Mouse (Mus musculus): ENCODE measurements at regions not wholly inside any gene's neighbourhood (a gene's known extent, or its start where the extent isn't known, plus 50 kb on each side); places are given as distances from the start of the nearest gene placed in this dataset.

DNA sequence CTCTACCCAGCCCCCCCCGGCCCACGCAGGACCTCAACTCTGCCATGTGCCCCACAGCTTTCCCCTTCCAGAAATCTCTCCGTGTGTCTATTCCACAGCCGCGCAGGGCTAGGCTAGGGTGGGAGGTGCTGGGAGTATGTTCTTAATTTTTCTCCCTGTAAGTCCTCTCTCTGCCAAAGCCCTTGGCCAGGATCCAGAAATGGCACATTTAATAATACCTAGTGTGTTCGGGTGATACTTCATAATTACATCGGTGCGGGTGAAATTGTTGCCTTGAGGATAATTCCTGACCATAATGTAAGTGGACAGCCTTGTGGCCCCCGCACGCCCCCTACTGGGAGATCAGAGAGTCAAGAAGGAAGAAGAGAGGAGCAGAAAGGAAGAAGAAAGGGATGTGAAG lies 1093.5 kb downstream of the Mrps31 start:
- Histone ChIP-seq H3K4me3 (no peak overlapping the region), H3K4me1 (replicated peaks) (no peaks in the 10 kb centered on the region), H3K36me3 (no peaks in the 10 kb centered on the region), H3K27ac (no peak overlapping the region), H3K27me3 (ENCODE audit: insufficient read depth, poor library complexity, severe bottlenecking) (no peaks in the 10 kb centered on the region), H3K9me3 (no peaks in the 10 kb centered on the region)
- DNase-seq (ENCODE audit: low spot score): peak; percentile 66
- WGBS: 62% methylated on average over 10 of the region's 10 CpGs

- Histone ChIP-seq H3K27ac (no peak overlapping the region), H3K4me1 (replicated peaks) (no peaks in the 10 kb centered on the region), H3K36me3 (no peaks in the 10 kb centered on the region), H3K9me3 (no peaks in the 10 kb centered on the region), H3K4me3 (no peak overlapping the region), H3K27me3 (ENCODE audit: insufficient read depth, poor library complexity, severe bottlenecking) (no peaks in the 10 kb centered on the region)
- DNase-seq (ENCODE audit: low spot score): no peak
- 90% methylated on average over 9 of the region's 9 CpGs for WGBS
Observed at GRCm38 (mm10) chr8:23505216-23505615, 1094.1 kb downstream of the Mrps31 start.

DNA sequence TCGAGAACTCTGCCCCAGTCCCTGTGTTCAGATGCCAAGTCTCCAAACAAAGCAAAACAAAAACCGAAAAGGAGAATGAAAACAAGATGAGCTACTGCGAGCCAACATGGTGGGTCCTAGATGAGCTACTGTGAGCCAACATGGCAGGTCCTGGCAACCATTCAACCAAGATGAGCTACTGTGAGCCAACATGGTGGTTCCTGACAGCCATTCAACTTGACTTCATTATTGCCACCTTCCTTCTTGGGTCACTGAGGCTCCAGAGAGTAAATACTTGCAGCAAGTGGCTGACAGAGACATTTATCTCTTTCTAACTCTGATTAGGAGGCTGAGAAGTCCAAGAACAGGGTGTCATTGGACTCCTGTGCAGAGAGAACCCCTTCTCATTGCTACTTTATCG lies 1094.8 kb downstream of the Mrps31 start:
- DNase-seq (ENCODE audit: low spot score): no peak
- Histone ChIP-seq H3K9me3 (no peaks in the 10 kb centered on the region), H3K27me3 (ENCODE audit: insufficient read depth, poor library complexity, severe bottlenecking) (no peaks in the 10 kb centered on the region), H3K4me1 (replicated peaks) (0 out of 2 replicates have a peak, but pooled peaks cover 5% of the 10 kb centered on the region), H3K27ac (no peak overlapping the region), H3K36me3 (no peaks in the 10 kb centered on the region), H3K4me3 (no peak overlapping the region)
- 94% methylated on average over 4 of the region's 4 CpGs for WGBS

GRCm38 (mm10) chr8:23507661-23508060 lies 1096.5 kb downstream of the Mrps31 start:
- DNase-seq (ENCODE audit: low spot score): no peak
- Histone ChIP-seq H3K27ac (no peak overlapping the region), H3K4me3 (no peak overlapping the region), H3K36me3 (no peaks in the 10 kb centered on the region), H3K27me3 (ENCODE audit: insufficient read depth, poor library complexity, severe bottlenecking) (no peaks in the 10 kb centered on the region), H3K9me3 (no peaks in the 10 kb centered on the region), H3K4me1 (replicated peaks) (0 out of 2 replicates have a peak, but pooled peaks cover 5% of the 10 kb centered on the region)
- 74% methylated on average over 4 of the region's 4 CpGs for WGBS

GRCm38 (mm10) chr8:23510076-23510475 lies 1098.9 kb downstream of the Mrps31 start:
- Histone ChIP-seq H3K27me3 (ENCODE audit: insufficient read depth, poor library complexity, severe bottlenecking) (no peaks in the 10 kb centered on the region), H3K4me1 (replicated peaks) (0 out of 2 replicates have a peak, but pooled peaks cover 5% of the 10 kb centered on the region), H3K4me3 (no peak overlapping the region), H3K27ac (no peak overlapping the region), H3K36me3 (no peaks in the 10 kb centered on the region), H3K9me3 (no peaks in the 10 kb centered on the region)
- WGBS: 64% methylated on average over 5 of the region's 5 CpGs
- DNase-seq (ENCODE audit: low spot score): no peak

GRCm38 (mm10) chr8:23510561-23510960 lies 1099.4 kb downstream of the Mrps31 start:
- Histone ChIP-seq H3K27ac (no peak overlapping the region), H3K27me3 (ENCODE audit: insufficient read depth, poor library complexity, severe bottlenecking) (no peaks in the 10 kb centered on the region), H3K9me3 (no peaks in the 10 kb centered on the region), H3K36me3 (no peaks in the 10 kb centered on the region), H3K4me1 (replicated peaks) (0 out of 2 replicates have a peak, but pooled peaks cover 5% of the 10 kb centered on the region), H3K4me3 (no peak overlapping the region)
- WGBS: 74% methylated on average over 5 of the region's 5 CpGs
- no peak for DNase-seq (ENCODE audit: low spot score)

DNA sequence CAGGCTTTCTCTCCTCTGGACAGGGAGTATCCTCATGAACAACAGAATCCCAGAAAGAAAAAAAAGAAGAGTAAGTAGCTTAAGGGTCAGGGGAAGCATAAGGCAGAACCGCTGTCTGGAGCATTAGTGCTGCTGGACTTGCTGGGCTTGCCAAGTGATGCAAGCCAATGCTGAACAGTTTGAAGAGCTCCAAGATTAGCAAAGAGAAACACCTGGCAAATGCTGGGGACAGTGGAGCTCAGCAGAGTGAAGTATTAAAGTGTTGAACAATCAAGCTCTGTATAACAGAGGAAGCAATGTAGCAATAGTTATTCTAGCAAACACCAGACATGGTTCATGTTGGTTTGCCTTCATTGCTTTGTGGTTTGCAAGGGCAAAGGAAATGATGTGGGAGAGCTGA lies 1100.1 kb downstream of the Mrps31 start:
- H3K27me3 ChIP-seq (ENCODE audit: insufficient read depth, poor library complexity, severe bottlenecking): no peaks in the 10 kb centered on the region
- DNase-seq (ENCODE audit: low spot score): no peak
- H3K36me3 ChIP-seq: no peaks in the 10 kb centered on the region
- no peak overlapping the region for H3K27ac ChIP-seq
- 0 out of 2 replicates have a peak, but pooled peaks cover 5% of the 10 kb centered on the region for H3K4me1 ChIP-seq (replicated peaks)
- 89% methylated on average over 1 of the region's 1 CpGs for WGBS
- no peaks in the 10 kb centered on the region for H3K9me3 ChIP-seq
- no peak overlapping the region for H3K4me3 ChIP-seq

DNA sequence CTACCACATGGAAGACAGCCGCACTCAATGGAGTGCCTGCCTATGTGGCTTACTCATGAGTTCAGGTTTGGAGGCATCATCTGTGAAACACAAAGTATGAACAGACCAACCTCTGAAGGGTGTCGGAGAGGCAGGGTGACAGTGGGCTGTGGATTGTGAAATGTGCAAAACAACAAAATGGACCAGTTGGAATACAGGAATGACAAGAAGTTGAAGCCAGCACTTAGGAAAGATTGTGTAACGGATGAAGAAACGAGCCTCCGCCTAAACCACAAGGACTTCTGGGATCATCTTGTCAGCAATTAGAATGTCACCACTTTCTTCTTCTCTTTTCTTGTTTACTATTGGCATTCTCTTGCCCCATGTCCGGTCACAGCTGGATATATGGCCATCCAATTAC lies 1100.6 kb downstream of the Mrps31 start:
- DNase-seq (ENCODE audit: low spot score): no peak
- WGBS: 93% methylated on average over 6 of the region's 6 CpGs
- Histone ChIP-seq H3K27me3 (ENCODE audit: insufficient read depth, poor library complexity, severe bottlenecking) (no peaks in the 10 kb centered on the region), H3K4me3 (no peak overlapping the region), H3K36me3 (no peaks in the 10 kb centered on the region), H3K4me1 (replicated peaks) (0 out of 2 replicates have a peak, but pooled peaks cover 5% of the 10 kb centered on the region), H3K27ac (no peak overlapping the region), H3K9me3 (no peaks in the 10 kb centered on the region)

DNA sequence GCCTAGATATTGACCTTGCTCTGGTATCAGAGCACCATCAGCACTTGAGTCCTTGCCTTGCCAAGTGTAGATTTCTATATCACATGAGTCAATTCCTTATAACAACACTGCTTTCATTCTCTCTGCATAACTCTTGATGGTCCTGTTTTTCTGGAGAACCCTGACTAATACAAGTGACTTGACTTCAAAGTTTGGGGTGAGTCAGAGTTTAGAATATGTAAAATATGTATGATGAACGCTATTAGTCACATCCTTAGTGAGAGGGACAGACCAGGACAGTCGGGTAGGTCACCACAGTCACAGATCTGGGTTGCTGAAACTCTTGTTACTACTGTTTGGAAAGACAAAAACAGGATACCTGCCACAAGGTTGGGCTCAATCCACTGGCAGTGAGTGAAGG lies 1105.3 kb downstream of the Mrps31 start:
- 78% methylated on average over 2 of the region's 2 CpGs for WGBS

DNA sequence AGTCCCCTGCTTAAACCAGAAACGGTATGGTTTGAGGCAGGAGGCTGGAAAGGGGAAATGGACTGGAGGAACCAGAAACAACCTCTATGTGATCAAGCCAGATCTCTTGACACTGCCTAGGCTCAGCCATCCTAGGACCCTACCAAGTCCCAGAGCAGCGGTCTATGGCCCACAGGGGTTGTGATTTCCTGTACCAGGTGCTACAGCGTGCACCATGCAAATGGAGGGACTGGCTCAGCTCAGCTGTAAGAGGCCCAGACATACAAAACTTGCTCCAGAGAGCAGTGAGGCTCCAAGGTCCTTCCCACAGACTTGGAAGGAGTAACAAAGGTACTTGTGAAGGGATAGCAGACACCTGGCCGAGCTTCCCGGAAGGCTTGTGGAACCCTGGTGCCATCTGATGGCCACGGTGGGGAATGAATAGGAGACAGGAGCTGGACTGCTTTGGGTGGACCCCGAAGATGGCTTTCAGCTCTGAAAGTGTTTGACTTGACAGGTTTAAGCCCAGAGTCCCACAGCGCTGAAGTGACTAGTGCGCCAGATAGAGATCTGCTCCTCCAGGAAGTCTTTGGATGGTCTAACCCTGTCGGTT lies 1120.5 kb downstream of the Mrps31 start:
- 0 out of 2 replicates have a peak, but pooled peaks cover 5% of the 10 kb centered on the region for H3K4me1 ChIP-seq (replicated peaks)
- peak; percentile 61 for DNase-seq (ENCODE audit: low spot score)
- WGBS: 58% methylated on average over 10 of the region's 10 CpGs
- peak overlapping the region; percentile 23; the same call in 1 of the 2 replicates for H3K27ac ChIP-seq
- H3K36me3 ChIP-seq: no peaks in the 10 kb centered on the region
- H3K27me3 ChIP-seq (ENCODE audit: insufficient read depth, poor library complexity, severe bottlenecking): no peaks in the 10 kb centered on the region
- H3K4me3 ChIP-seq: no peak overlapping the region
- no peaks in the 10 kb centered on the region for H3K9me3 ChIP-seq

More for the DNA sequence above, 1105.3 kb downstream of the Mrps31 start:
- no peak overlapping the region for H3K27ac ChIP-seq
- DNase-seq (ENCODE audit: low spot score): no peak
- no peaks in the 10 kb centered on the region for H3K36me3 ChIP-seq
- no peaks in the 10 kb centered on the region for H3K27me3 ChIP-seq (ENCODE audit: insufficient read depth, poor library complexity, severe bottlenecking)
- H3K4me3 ChIP-seq: no peak overlapping the region
- no peaks in the 10 kb centered on the region for H3K4me1 ChIP-seq (replicated peaks)
- no peaks in the 10 kb centered on the region for H3K9me3 ChIP-seq

- no peaks in the 10 kb centered on the region for H3K36me3 ChIP-seq
- no peak overlapping the region for H3K27ac ChIP-seq
- H3K4me3 ChIP-seq: no peak overlapping the region
- 85% methylated on average over 7 of the region's 7 CpGs for WGBS
- DNase-seq (ENCODE audit: low spot score): no peak
- H3K27me3 ChIP-seq (ENCODE audit: insufficient read depth, poor library complexity, severe bottlenecking): no peaks in the 10 kb centered on the region
- H3K4me1 ChIP-seq (replicated peaks): 0 out of 2 replicates have a peak, but pooled peaks cover 3% of the 10 kb centered on the region
- no peaks in the 10 kb centered on the region for H3K9me3 ChIP-seq
Observed at GRCm38 (mm10) chr8:23537681-23538359, 1126.7 kb downstream of the Mrps31 start.

GRCm38 (mm10) chr8:23553565-23554473 lies 1142.7 kb downstream of the Mrps31 start:
- no peak for DNase-seq (ENCODE audit: low spot score)
- no peaks in the 10 kb centered on the region for H3K9me3 ChIP-seq
- H3K36me3 ChIP-seq: no peaks in the 10 kb centered on the region
- H3K27ac ChIP-seq: no peak overlapping the region
- no peaks in the 10 kb centered on the region for H3K27me3 ChIP-seq (ENCODE audit: insufficient read depth, poor library complexity, severe bottlenecking)
- WGBS: 70% methylated on average over 12 of the region's 12 CpGs
- no peak overlapping the region for H3K4me3 ChIP-seq
- H3K4me1 ChIP-seq (replicated peaks): peaks cover 9% of the 10 kb centered on the region

DNA sequence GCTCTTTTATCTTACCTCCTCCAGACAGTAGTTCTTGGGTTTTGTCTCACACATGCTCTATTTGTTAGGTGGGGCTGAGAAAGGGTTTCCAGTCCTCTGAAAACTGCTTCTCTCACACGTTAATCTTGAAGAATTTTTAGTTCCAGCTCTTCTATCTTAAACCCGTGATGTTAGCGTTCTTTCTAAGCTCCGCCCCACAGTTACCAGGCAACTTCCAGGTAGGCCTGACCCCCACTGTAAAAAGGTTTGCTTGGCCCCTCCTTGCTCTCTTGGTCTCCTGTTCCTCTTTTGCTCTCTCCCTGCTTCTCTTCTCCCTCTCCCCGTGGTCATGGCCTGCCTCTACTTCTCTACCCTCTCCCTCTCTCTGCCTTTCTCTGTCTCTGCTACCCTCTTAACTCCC lies 1149.7 kb downstream of the Mrps31 start:
- DNase-seq (ENCODE audit: low spot score): no peak
- peaks cover 28% of the 10 kb centered on the region for H3K27me3 ChIP-seq (ENCODE audit: insufficient read depth, poor library complexity, severe bottlenecking)
- H3K4me3 ChIP-seq: no peak overlapping the region
- 84% methylated on average over 5 of the region's 5 CpGs for WGBS
- H3K9me3 ChIP-seq: no peaks in the 10 kb centered on the region
- peaks cover 30% of the 10 kb centered on the region for H3K4me1 ChIP-seq (replicated peaks)
- no peaks in the 10 kb centered on the region for H3K36me3 ChIP-seq
- no peak overlapping the region for H3K27ac ChIP-seq

Measured in hindbrain, embryonic 10.5 days (tissue).